Mouse (Mus musculus) activated CD4-positive, CD25-positive, alpha-beta regulatory T cell, adult 4 months (primary cell): ENCODE results near the gene Podn. TPM values are rescaled to one million over a fixed set of nuclear protein-coding genes. Genes with fewer than 3 reads are reported as not detected.

Source experiments
- ATAC-seq: one replicate; pipeline ENCODE4 v1.8.0; 2017
- polyA plus RNA-seq, 2 experiments: library from polyadenylated mRNA; unstranded; fragments of 100-300 nt; shearing (Covaris generic); gene quantifications; one replicate each; pipeline ENCODE4 v1.2.1; 2017

The Podn gene
- polyA plus RNA-seq, 2 experiments from 2014 or later, result not detected

- no peak for ATAC-seq
These were observed 97.5 kb downstream of the Podn start for GRCm38 (mm10) chr4:107998641-107999332.

GRCm38 (mm10) chr4:107996418-107996986 is 99.7 kb downstream of the Podn start:
- ATAC-seq, result no peak

- no peak for ATAC-seq
These were observed 100.5 kb downstream of the Podn start for GRCm38 (mm10) chr4:107995727-107996126.

GRCm38 (mm10) chr4:107995011-107995410 is 101.2 kb downstream of the Podn start:
- no peak for ATAC-seq

- no peak for ATAC-seq
These were observed 104.4 kb downstream of the Podn start for GRCm38 (mm10) chr4:107991879-107992278.

- ATAC-seq, result no peak
These were observed 105.4 kb downstream of the Podn start for GRCm38 (mm10) chr4:107990818-107991217.

GRCm38 (mm10) chr4:107988931-107989330 is 107.3 kb downstream of the Podn start:
- no peak for ATAC-seq

GRCm38 (mm10) chr4:107986386-107987168 is 109.7 kb downstream of the Podn start:
- ATAC-seq, result no peak

- ATAC-seq, result no peak
These were observed 110.4 kb downstream of the Podn start for GRCm38 (mm10) chr4:107985812-107986211.

- no peak for ATAC-seq
These were observed 111.8 kb downstream of the Podn start for GRCm38 (mm10) chr4:107984282-107984981.

- no peak for ATAC-seq
These were observed 112.5 kb downstream of the Podn start for GRCm38 (mm10) chr4:107983717-107984116.

GRCm38 (mm10) chr4:107980002-107980600 is 116.1 kb downstream of the Podn start:
- ATAC-seq, result no peak

GRCm38 (mm10) chr4:107979530-107979929 is 116.7 kb downstream of the Podn start:
- ATAC-seq, result no peak

GRCm38 (mm10) chr4:107977593-107977992 is 118.7 kb downstream of the Podn start:
- no peak for ATAC-seq

- ATAC-seq, result no peak
These were observed 121.2 kb downstream of the Podn start for GRCm38 (mm10) chr4:107975004-107975403.

GRCm38 (mm10) chr4:107974527-107974926 is 121.7 kb downstream of the Podn start:
- no peak for ATAC-seq

- ATAC-seq, result no peak
These were observed 125.1 kb downstream of the Podn start for GRCm38 (mm10) chr4:107971162-107971561.

GRCm38 (mm10) chr4:107969781-107970180 is 126.5 kb downstream of the Podn start:
- no peak for ATAC-seq

GRCm38 (mm10) chr4:107967966-107968682 is 128.1 kb downstream of the Podn start, which contains the start of gene Slc1a7:
Slc1a7 (plus strand) TSS chr4:107968332.
- no peak for ATAC-seq

GRCm38 (mm10) chr4:107966416-107967109 is 129.7 kb downstream of the Podn start:
- ATAC-seq, result no peak
